Mouse (Mus musculus) monocyte, adult 59 days (primary cell): Measurements from ENCODE around the gene Gucy1b1. TPM values are rescaled to one million over a fixed set of nuclear protein-coding genes. Genes with fewer than 3 reads are reported as not detected.

Experiments used
- total RNA-seq, 2 experiments: library from RNA; stranded (reverse); gene quantifications; one replicate each; pipeline ENCODE4 v1.2.4; 2023

Gucy1b1 gene
- total RNA-seq, result 1 to 10 TPM in 1 of 2 experiments, not detected in 1; 1.2 TPM

GRCm38 (mm10) chr3:82074201-82074851 is at the start of gene Gucy1b1:
Gene Gucy1b1, minus strand, starts transcription at chr3:82074689.

Other genes starting within 250 kb of the Gucy1b1 start
- gene Ctso, start 142.1 kb downstream of the Gucy1b1 start, total RNA-seq, result 10 to 100 TPM; 25.4 to 26.8 TPM
- not detected for gene Tdo2, start 98.5 kb downstream of the Gucy1b1 start, total RNA-seq
- not detected for gene Asic5, start 92.4 kb downstream of the Gucy1b1 start, total RNA-seq
- gene Gucy1a1, start 71.1 kb upstream of the Gucy1b1 start, total RNA-seq, result under 1 TPM in 1 of 2 experiments, not detected in 1; 0.42 TPM